Mouse (Mus musculus) stomach, embryonic 14.5 days (tissue): ENCODE measurements at regions not wholly inside any gene's neighbourhood (a gene's known extent, or its start where the extent isn't known, plus 50 kb on each side); places are given as distances from the start of the nearest gene placed in this dataset.

Experiments
- ATAC-seq: fragments of 200-750 bp; cut with Nextera tagmentation; 2 replicates; pipeline ENCODE4 v1.8.0; 2017; ENCODE audit warnings: low read depth, moderate TSS enrichment; ENCODE audit not compliant: insufficient number of reproducible peaks, insufficient read depth, low FRiP score
- H3K27ac ChIP-seq: fragments of 300-500 bp; sonication (generic); 2 replicates; pipeline ENCODE4 v1.5.1; 2014; ENCODE audit warnings: mild to moderate bottlenecking, low read length, moderate library complexity, mixed read lengths
- H3K27me3 ChIP-seq: fragments of 300-500 bp; sonication (generic); 2 replicates; pipeline ENCODE4 v1.6.1; 2014; ENCODE audit warnings: low read length, control low read depth, mixed read lengths; ENCODE audit not compliant: control insufficient read depth, insufficient read depth
- H3K36me3 ChIP-seq: fragments of 300-500 bp; sonication (generic); 2 replicates; pipeline ENCODE4 v1.6.1; 2014; ENCODE audit warnings: mild to moderate bottlenecking, control low read depth, low read length, moderate library complexity, mixed read lengths; ENCODE audit not compliant: control insufficient read depth, insufficient read depth
- H3K4me1 ChIP-seq: fragments of 300-500 bp; sonication (generic); 2 replicates; pipeline ENCODE4 v1.6.1; 2014; ENCODE audit warnings: low read length, control low read depth, mixed read lengths; ENCODE audit not compliant: control insufficient read depth, insufficient read depth
- H3K4me2 ChIP-seq: fragments of 300-500 bp; sonication (generic); replicated peaks from 2 replicates; pipeline ENCODE4 v1.6.1; 2014; ENCODE audit warnings: low read depth, low read length, control low read depth
- H3K4me3 ChIP-seq: fragments of 300-500 bp; sonication (generic); 2 replicates; pipeline ENCODE4 v1.5.1; 2014; ENCODE audit warnings: low read depth, low read length, control low read depth
- H3K9ac ChIP-seq: fragments of 300-500 bp; sonication (generic); replicated peaks from 2 replicates; pipeline ENCODE4 v1.6.1; 2014; ENCODE audit warnings: low read depth, mild to moderate bottlenecking, control low read depth, low read length, moderate library complexity, mixed read lengths
- H3K9me3 ChIP-seq: fragments of 300-500 bp; sonication (generic); 2 replicates; pipeline ENCODE4 v1.6.1; 2016; ENCODE audit warnings: low read depth, low read length, control low read depth; ENCODE audit not compliant: control insufficient read depth
- WGBS: fragments of 180-500 bp; shearing (Covaris S2); extraction: QIAGEN DNeasy Blood & Tissue Kit; methylation state at CpG from one replicate; pipeline ENCODE4 v1.1.7; 2014; 5-methylcytosine and 5-hydroxymethylcytosine counted together

DNA sequence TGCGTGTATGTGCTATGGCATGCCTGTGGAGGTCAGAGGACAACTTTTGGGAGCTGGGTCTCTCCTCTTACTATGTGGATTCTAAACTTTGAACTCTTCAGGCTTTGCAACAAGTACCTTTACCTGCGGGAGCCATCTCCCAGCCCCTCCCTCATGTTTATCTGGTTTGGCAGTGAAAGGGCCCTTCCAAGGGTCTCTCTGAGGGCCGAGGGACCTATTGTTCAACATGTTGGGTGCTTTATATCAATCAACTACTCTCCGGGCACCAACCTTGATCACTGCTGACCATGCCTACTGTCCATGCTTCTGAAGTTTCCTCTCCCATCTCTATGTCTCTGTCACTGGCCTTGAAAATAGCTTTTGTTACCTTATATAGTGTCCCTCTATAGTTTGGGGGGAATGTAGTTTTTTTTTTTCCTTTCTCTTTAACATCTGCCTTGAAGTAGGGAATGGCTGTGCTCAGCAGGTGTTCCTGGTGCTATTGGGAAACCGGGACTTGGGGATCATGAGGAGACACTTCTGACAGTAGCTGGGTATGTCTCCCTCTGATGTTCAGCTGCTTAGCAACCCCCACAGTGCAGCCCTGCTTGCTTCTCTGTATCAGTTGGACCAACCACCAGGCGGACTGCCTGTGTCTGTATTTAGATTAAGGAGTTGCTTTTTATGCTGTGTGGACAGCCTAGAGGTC, 120.2 kb upstream of the Fstl4 start:
- 23% methylated on average over 6 of the region's 6 CpGs for WGBS
- H3K4me1 ChIP-seq, result peaks cover 13% of the 10 kb centered on the region
- no peak for ATAC-seq
- no peaks in the 10 kb centered on the region for H3K36me3 ChIP-seq
- no peaks in the 10 kb centered on the region for H3K27me3 ChIP-seq
- no peak overlapping the region for H3K4me2 ChIP-seq
- H3K27ac ChIP-seq, result no peak overlapping the region
- no peak overlapping the region for H3K9ac ChIP-seq
- no peak overlapping the region for H3K4me3 ChIP-seq
- H3K9me3 ChIP-seq, result no peaks in the 10 kb centered on the region

GRCm38 (mm10) chr11:52648176-52648839, 116.1 kb upstream of the Fstl4 start:
- Histone ChIP-seq H3K27ac (no peak overlapping the region), H3K4me2 (no peak overlapping the region), H3K4me1 (peaks cover 13% of the 10 kb centered on the region), H3K9me3 (no peaks in the 10 kb centered on the region), H3K36me3 (no peaks in the 10 kb centered on the region), H3K27me3 (no peaks in the 10 kb centered on the region), H3K9ac (no peak overlapping the region), H3K4me3 (no peak overlapping the region)
- 37% methylated on average over 15 of the region's 15 CpGs for WGBS
- ATAC-seq, result 0 out of 2 replicates have a peak, but pooled peaks have one; percentile 34

DNA sequence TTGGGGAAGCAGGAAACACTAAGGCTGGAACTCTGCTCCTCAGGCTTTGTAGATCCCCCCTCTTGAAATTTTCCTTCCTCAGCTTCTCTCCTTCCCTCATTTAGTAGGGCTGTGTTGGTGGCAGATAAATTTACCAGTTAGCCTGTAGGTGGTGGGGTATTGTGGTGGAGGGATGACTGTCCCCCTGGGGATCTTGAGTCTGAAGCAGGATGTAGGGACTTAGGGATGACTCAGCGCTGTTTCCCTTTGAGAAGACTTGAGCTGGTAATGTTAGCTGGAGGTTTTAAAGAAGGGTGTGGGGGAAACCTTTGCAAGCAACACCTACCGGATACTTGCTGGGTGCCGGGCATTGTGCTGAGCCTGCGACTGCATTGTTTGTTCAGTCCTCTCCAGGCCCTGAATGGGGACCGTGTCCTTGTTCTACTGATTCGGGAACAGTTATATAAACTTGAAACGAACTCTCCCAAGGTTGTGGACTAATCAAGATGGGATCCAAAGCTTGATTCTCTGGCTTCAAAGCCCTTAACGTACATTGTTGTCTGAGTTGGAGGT, 115.5 kb upstream of the Fstl4 start:
- no peak overlapping the region for H3K4me3 ChIP-seq
- 68% methylated on average over 8 of the region's 8 CpGs for WGBS
- H3K4me2 ChIP-seq, result no peak overlapping the region
- no peak overlapping the region for H3K9ac ChIP-seq
- H3K36me3 ChIP-seq, result no peaks in the 10 kb centered on the region
- no peaks in the 10 kb centered on the region for H3K27me3 ChIP-seq
- H3K9me3 ChIP-seq, result no peaks in the 10 kb centered on the region
- H3K27ac ChIP-seq, result no peak overlapping the region
- peaks cover 13% of the 10 kb centered on the region for H3K4me1 ChIP-seq
- ATAC-seq, result no peak

DNA sequence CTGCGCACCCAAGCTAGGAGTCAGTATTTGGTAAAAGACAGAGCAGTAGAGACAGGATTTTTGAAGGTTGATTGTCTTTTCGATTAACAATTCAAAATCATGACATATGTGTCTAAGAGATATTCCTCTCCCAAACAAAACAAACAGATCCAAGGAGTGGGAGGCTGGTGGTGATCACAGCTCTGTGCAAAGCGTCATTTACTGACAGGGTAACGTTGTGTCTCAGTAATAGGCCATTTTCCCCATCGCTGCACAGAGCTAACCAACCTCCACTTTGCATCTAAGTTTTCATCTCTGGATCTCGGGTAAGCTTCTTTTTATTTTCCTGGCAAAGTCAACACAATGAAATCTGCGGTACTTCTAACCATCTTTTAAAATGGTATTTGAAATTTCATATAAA, 109.8 kb upstream of the Fstl4 start:
- no peaks in the 10 kb centered on the region for H3K9me3 ChIP-seq
- no peaks in the 10 kb centered on the region for H3K36me3 ChIP-seq
- no peak overlapping the region for H3K9ac ChIP-seq
- no peaks in the 10 kb centered on the region for H3K4me1 ChIP-seq
- H3K4me3 ChIP-seq, result no peak overlapping the region
- no peaks in the 10 kb centered on the region for H3K27me3 ChIP-seq
- no peak overlapping the region for H3K27ac ChIP-seq
- no peak for ATAC-seq
- no peak overlapping the region for H3K4me2 ChIP-seq
- 81% methylated on average over 7 of the region's 7 CpGs for WGBS

DNA sequence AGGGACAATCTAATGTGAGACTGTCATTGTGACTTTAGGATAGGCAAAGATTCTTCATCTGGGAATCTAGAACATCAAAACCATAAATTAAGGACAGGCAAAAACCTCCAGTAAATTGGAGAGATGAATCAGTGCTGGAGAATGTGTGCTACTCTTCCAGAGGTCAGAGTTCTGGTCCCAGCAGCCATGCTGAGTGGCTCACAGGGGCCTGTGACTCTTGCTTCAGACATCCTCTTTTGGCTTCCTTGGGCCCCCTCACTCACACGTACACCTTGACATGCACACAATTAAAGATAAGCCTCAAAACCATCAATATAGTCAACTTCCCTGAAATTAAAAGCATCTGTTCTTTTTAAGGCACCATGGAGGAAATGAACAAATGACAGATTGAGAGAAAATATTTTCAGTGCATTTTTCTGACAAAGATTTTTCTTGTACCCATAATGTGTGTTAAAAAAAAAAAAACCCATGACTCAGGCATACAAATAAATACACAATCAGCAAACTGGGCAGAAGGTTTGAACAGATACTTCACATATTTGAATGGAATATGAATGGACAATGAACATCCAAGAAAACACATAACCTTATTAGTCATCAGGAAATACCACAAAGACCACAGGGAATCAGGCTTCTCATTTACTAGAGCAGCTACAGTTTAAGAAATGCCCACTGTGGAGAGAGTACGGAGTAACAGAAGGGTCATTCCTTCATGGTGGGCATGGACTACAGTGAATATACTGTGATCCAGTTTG, 108.5 kb upstream of the Fstl4 start:
- Histone ChIP-seq H3K27ac (no peak overlapping the region), H3K27me3 (no peaks in the 10 kb centered on the region), H3K36me3 (no peaks in the 10 kb centered on the region), H3K4me2 (no peak overlapping the region), H3K9ac (no peak overlapping the region), H3K4me1 (no peaks in the 10 kb centered on the region), H3K4me3 (no peak overlapping the region), H3K9me3 (no peaks in the 10 kb centered on the region)
- WGBS, result 53% methylated on average over 2 of the region's 2 CpGs
- no peak for ATAC-seq

GRCm38 (mm10) chr11:52661234-52661633, 103.2 kb upstream of the Fstl4 start:
- WGBS, result 86% methylated on average over 12 of the region's 12 CpGs
- H3K36me3 ChIP-seq, result no peaks in the 10 kb centered on the region
- no peak overlapping the region for H3K9ac ChIP-seq
- no peak overlapping the region for H3K27ac ChIP-seq
- H3K27me3 ChIP-seq, result no peaks in the 10 kb centered on the region
- ATAC-seq, result no peak
- no peak overlapping the region for H3K4me2 ChIP-seq
- no peak overlapping the region for H3K4me3 ChIP-seq
- H3K4me1 ChIP-seq, result no peaks in the 10 kb centered on the region
- peaks cover 3% of the 10 kb centered on the region; the same call in 1 of the 2 replicates for H3K9me3 ChIP-seq

- Histone ChIP-seq H3K4me3 (no peak overlapping the region), H3K27ac (no peak overlapping the region), H3K9me3 (peaks cover 3% of the 10 kb centered on the region; the same call in 1 of the 2 replicates), H3K4me1 (no peaks in the 10 kb centered on the region), H3K36me3 (no peaks in the 10 kb centered on the region), H3K9ac (no peak overlapping the region), H3K27me3 (no peaks in the 10 kb centered on the region), H3K4me2 (no peak overlapping the region)
- no peak for ATAC-seq
- 84% methylated on average over 15 of the region's 15 CpGs for WGBS
Observed at GRCm38 (mm10) chr11:52661894-52662593, 102.4 kb upstream of the Fstl4 start.

DNA sequence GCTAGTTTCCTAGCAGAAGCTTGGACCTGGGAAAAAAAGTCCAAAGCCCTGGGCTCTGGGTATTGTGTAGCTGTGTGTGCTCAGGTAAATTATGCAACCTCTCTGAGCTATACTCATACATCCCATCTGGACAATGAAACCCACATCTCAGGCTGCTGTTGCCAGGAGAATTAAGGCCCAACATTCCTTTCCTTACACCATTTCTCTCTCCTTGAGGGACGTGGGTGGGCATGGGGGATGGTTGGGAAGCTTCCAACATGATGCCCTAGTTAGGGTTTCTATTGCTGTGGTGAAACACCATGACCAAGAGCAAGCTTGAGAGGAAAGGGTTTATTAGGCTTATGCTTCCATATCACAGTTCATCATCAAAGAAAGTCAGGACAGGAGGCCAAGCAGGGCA, 99.1 kb upstream of the Fstl4 start:
- Histone ChIP-seq H3K4me1 (no peaks in the 10 kb centered on the region), H3K4me3 (no peak overlapping the region), H3K9ac (no peak overlapping the region), H3K9me3 (peaks cover 3% of the 10 kb centered on the region; the same call in 1 of the 2 replicates), H3K27me3 (no peaks in the 10 kb centered on the region), H3K27ac (no peak overlapping the region), H3K36me3 (no peaks in the 10 kb centered on the region), H3K4me2 (no peak overlapping the region)
- WGBS, result 65% methylated on average over 1 of the region's 1 CpGs
- no peak for ATAC-seq
